Mouse (Mus musculus): ENCODE data around the gene Emilin1.

The Emilin1 gene

DNA sequence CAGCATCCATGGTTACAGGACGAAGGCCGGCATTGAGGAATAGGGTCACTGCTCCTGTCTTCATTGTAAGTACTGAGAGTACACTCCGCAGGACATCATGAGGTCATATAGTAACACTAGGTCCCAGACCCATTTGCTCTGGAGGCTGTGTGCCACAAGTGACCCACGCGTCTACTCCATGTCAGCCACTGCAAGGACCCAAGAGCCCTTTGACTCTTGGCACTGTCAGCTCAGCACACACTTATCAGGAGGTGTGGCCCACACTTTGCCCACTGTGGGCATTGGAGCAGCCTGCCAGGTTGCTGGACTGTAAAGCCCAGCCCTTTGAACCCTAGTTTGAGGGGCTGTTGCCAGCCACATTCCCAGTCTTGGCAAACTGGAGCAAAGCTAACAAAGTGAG, 12.0 kb downstream of the Emilin1 start:
- no peak for ATAC-seq (ENCODE audit: low TSS enrichment)

DNA sequence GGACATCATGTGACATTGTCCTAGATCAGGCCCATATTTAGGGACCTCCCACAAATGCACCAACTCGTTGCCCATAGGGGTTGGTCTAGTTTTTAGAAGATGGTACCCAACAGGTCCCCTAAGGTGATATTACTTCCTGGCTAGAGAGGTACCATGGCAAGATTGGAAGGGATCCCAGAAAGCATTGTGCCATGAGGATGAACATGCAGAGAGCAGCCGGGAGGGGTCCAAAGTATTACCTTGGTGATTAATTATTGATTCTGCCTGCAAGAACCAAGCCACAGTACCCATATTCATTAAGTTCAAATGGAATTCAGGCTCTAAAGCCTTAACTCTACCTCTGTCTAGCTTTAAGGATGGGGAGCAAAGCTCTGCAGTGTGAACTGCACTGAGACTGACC, 12.9 kb downstream of the Emilin1 start:
- no peak for ATAC-seq (ENCODE audit: low TSS enrichment)

DNA sequence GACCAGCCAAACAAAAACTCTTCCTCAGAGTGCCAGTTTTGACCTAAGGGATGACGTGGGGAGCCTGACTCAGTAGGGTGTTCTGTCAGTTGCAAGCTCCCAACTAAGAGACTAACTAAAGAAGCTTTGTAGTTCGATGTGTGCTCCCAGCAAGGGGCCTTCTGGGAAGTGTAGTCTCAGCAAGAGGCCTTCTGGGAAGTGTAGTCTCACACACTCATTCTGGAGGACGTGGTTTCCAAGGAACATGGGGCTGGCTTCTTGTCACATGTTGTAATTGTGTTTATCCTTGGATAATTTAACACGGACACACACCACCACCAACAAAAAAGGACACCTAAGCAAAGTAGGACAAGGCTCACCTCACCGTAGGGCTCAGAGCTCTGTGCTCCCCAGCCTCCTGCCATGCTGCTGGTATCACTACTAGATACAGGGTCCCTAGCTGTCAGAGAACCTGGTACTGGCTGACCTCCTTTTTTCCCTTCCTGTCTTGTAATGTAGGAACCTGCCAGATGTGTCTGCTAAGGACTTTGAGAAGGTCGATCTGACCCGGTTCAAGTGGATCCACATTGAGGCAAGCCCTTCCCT, 14.8 kb downstream of the Emilin1 start:
- peak; percentile 90 for ATAC-seq (ENCODE audit: low TSS enrichment)

DNA sequence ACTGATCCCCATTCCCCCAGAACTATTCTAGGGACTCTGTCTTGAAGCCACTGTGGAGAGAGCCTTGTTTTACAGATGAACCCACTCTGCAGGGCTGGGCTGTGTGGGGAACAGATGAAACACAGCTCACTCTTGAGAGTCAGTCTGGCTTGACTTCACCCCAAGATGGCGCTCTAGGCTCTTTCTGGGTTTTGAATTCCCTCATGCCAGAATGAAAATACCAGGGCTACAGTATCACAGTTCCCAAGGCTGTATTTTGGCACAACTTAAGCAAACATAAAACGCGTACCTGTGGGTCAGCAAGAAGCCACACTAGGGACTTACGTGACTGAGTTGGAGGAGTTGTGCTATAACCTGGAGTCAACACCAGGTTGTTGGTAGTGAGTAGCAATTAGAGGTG, 16.9 kb downstream of the Emilin1 start:
- ATAC-seq (ENCODE audit: low TSS enrichment): peak; percentile 64

DNA sequence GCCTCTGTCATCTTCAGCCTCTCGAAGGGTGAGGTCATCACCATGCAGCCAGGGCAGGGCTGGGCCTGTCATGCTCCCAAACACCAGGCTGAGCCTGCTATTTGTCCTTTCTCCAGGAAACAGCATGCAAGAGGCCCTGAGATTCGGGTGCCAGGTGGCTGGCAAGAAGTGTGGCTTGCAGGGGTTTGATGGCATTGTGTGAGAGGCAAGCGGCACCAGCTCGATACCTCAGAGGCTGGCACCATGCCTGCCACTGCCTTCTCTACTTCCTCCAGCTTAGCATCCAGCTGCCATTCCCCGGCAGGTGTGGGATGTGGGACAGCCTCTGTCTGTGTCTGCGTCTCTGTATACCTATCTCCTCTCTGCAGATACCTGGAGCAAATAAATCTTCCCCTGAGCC, 17.6 kb downstream of the Emilin1 start:
- ATAC-seq (ENCODE audit: low TSS enrichment): no peak

DNA sequence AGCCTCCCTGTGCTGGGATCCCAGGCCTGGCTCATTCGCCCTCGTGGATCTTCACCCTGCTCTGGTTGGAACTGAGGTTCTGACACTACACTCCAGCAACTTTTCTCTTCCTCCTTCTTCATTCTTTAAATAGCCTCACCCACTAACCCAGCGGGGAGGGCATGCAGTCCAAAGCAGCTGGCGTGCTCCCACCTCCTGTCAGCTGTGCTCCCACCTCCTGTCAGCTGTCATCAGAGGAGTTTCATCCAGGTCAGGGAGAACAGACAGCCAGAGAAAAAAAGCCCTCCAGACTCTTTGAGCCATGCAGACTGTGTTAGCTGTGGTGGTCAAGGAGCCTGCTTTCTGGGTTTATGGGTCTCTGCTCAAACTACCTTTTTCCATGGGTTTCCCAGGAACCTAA, 18.2 kb downstream of the Emilin1 start:
- ATAC-seq (ENCODE audit: low TSS enrichment): no peak

DNA sequence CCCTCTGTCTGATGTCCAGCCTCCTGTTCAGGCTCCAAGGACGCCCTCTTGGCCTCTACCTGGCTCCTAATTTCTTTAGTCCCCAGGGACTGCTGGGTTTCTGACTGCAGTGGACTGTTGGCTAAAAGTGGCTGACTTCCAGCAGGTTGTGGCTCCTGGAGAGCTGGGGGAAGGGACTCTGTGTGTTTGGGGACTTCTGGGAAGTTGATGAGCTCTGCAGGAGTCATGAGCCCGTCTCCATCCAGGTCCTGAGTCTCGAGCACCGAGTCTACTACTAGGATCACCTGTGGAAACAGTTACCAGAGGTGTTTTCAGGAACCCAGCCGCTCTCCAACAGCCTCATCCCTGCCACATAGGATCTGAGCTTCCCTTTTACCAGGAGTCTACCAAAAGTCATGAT, 20.5 kb downstream of the Emilin1 start:
- no peak for ATAC-seq (ENCODE audit: low TSS enrichment)

DNA sequence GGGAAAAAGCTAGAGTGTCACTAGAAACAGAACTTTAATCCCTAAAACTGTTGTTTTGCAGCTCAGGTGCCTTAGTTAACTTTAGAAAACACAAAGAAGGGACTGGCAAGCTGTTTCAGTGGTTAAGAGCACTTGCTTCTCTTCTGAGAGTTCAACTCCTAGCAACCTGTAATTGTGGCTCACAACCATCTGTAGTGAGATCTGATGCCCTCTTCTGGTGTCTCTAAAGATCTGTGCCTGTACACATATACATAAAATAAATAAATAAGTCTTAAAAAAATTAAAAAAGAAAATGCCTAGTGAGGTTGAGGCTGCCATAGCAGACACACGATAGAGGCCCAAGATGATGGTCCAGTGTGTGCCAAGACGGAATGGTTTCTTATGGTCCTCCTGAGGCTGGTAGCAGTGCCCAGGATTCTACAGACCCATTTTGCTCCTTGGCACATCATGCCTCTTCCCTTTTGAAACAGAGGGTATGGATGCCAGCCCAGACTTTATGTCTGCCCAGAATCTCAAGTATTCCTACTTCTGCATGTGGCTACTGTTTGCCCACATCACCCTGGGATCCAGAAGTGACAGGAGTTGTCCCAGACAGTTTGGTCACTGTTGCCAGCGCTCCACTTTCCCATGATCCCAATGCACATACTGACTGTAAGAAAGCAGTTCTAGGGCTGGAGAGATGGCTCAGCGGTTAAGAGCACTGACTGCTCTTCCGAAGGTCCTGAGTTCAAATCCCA, 21.7 kb downstream of the Emilin1 start:
- no peak for ATAC-seq (ENCODE audit: low TSS enrichment)

DNA sequence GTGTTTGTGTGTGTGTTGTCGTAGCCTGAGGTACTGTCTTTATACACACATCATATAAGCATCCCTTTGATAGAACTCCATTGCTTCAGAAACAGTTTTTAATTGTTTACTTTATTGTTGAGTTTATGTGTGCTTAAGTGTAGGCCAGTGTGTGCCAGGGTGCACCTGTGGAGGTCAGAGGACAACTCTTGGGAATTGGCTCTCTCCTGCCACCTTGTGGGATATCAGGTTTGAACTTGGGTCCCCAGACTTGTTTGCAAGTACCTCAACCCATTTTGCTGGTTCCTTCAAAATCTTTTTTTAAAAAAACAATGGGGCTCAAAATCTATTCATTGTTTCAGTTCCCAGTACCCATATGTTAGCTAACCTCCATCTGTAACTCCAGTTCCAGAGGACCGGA, 29.8 kb downstream of the Emilin1 start:
- ATAC-seq (ENCODE audit: low TSS enrichment): no peak

DNA sequence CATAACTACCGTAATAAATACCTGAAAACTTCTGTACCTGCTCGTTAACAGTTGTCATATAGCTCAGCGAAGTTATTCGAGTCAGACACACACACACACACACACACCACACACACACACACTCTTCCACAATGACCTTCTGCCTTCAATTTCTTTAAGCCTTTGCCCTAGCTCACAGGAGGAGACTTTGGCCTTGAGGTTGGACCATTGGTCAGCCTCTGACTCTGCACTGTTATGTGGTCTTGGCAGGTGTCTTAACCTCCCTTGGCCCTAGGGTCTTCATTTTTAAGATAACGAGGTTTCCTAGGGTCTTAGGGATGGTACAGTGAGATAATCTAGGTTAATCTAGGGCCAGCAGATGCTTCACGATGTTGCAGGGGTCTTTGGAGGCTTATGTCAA, 31.1 kb downstream of the Emilin1 start:
- no peak for ATAC-seq (ENCODE audit: low TSS enrichment)

DNA sequence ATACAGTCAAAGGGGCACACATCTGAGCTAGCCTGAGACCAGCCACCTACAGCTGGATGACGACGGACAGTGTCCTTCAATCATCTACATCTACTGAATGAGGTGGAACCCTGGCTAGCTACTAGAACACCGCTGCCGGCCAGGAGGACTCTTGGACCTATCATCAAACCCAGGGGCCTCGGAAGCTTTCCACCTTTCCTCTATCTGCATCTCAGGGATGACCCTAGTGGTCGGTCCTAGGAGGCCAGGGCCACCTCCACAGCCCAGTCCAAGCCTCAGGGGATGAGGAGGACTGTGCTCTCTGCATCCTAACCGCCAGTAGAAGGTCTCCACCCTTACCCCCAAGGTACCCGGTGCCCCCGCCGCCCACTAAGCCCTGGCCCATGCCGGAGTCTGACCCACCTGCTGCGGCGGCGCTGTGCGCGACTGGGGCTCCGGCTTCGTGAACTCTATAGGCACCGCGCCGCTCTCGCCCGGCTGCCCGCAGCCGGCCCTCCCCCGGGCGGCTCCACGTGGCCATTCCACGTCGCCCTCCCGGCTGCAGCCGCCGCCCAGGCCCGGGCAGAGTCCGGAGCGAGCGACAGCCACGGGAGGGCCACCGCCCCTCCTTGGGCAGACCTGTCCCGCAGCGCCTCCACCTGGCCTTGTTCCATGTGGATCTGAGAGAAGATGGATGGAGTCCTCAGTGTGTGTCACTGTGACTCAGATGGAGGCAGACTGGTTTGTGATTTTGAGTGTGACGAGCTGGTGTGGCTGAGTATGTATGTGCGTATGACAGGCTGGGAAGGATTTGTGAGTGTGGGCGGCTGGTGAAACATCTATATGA, 32.0 kb downstream of the Emilin1 start, which contains the start of gene Cgref1:
Gene Cgref1 (minus strand): TSS at position 636 of the 826 bp plus-strand sequence.
- peak; percentile 78 for ATAC-seq (ENCODE audit: low TSS enrichment)

DNA sequence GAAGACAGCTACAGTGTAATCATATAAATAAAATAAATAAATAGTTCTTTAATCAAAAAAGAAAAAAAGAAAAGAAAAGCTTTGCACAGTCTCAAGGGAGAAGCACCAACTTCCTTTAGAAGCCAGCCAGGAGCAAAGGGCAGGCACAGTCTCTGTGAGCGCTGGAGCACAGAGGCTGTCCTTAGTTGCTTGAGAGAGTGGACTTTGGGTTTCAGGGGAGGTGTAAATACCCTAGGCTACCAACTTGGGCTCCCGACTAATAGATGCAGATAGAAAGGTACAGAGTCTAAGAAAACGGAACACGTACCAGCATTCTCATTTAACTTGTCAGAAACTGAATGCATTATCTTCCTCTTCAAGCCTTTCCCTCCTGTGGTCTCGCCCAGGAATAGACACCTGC, 35.4 kb downstream of the Emilin1 start:
- ATAC-seq (ENCODE audit: low TSS enrichment): no peak

DNA sequence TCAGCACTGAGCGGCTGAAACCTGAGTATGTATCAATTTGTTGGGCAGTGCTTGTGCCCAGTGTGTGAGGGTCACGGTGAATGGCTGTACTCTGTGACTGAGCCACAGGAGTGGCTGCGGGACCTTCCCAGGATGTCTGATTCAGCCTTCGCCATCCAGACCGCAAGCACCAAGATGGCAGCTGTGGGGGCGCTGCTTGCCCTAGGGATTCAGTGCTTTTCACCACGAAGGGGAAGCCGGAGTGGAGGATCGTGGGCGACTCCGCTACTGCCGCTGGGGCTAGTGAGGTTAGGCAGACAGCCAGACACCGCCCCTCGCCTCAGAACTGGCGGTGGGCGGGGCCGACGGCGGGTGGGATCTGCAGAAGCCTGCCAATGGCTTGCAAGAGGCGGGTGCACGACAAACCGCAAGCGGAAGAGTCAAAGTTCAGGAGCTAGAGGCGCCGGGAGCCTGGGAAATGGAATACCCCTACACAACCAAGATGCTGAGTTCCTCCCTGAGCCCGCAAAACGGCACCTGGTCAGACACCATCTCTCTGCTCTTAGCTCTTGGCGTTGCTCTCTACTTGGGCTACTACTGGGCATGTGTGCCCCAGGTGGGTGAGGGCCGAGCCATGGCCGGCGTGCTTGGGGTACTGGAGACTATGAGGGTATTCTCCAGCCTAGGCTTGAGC, 36.6 kb downstream of the Emilin1 start:
- peak; percentile 53 for ATAC-seq (ENCODE audit: low TSS enrichment)

DNA sequence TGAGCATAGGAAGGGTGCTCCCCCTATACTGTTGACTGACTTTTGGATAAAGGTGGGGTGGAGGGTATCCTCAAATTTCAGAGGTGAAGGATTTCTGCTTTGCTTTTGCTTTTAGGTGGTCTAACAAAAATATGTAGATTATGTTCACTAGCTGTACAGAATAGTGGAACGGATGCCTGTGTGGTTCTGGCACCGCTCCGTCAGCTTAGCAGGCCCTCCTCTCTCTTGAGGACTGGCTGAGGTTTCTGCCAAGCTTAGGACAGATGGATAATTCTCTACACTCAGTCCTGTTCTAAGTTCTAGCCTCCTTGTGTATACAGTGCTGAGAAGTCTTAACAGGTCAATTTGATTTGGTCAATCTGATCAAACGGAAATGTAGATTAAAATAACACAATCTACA, 37.2 kb downstream of the Emilin1 start:
- ATAC-seq (ENCODE audit: low TSS enrichment): no peak

DNA sequence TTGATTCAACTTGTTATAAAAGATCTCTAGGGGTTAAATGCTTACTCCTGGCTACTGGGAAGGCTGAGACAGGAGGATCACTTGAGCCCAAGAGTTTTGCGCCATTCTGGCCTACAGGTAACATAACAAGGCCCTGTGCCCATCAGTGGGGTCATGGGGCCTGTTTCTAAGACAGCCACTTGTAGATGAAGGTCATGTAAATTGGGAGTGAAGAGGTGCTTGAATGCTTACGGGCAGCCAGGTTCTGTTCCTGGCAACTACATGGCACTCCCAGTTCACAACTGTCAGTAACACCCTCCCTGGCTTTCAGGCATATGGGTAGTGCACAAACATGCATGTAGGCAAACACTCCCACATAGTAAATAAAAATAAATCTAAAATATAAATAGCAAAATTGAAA, 37.7 kb downstream of the Emilin1 start:
- ATAC-seq (ENCODE audit: low TSS enrichment): no peak

DNA sequence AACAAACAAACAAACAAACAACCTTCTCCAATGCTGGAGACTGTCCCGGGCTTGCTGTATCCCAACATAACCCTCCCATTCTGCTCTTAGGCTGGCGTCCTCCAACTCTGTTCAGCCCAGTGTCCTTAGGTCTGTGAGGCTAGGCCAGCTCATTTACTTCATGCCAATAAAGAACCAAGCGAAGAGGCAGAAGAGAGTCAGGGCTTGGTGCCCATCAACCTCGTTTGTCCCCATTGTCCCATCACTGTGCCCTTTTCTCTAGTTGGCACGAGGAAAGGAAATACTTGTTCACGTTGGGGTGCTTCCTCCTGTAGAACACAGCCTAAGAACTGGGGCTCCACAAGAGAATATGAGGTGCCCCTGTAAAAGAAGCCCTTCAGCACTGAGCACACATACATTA, 38.5 kb downstream of the Emilin1 start:
- no peak for ATAC-seq (ENCODE audit: low TSS enrichment)

DNA sequence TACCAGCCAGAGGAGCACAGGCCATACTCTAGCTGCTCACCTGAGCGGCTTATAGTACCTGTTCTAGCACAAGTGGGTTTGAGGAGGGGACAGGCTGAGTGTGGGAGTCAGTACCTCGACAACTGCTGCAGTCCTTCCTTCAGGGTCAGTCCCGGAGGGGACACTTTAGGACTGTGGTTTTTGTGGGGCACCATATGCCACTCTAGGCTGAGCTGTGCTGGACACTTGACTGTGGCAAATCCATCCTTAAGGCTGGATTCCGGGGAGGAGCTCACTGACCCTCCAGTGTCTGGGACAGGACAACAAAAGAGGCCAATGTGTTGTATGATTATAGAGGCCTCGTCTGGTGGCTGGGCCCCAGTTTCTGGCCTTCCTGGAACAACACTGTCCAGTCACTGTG, 39.3 kb downstream of the Emilin1 start:
- no peak for ATAC-seq (ENCODE audit: low TSS enrichment)

DNA sequence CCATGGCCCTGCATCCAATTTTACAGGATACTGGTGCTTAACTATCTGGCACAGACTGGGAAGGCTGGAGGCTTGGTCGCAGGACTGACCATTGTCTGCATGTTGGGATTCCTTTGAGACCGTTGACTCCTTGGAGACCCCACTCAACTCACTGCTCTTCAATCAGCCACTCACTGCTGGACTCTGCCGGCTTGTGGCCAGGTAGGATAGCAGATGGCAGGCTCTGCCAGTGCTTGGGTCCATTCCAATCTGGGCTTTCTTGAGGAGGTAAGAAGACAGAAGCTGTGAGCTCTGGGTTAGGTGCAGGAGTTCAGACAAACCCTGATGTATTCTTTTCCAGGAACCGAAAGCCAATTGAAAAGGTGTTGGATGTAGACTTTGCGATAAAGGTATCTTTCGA, 40.9 kb downstream of the Emilin1 start:
- ATAC-seq (ENCODE audit: low TSS enrichment): no peak

DNA sequence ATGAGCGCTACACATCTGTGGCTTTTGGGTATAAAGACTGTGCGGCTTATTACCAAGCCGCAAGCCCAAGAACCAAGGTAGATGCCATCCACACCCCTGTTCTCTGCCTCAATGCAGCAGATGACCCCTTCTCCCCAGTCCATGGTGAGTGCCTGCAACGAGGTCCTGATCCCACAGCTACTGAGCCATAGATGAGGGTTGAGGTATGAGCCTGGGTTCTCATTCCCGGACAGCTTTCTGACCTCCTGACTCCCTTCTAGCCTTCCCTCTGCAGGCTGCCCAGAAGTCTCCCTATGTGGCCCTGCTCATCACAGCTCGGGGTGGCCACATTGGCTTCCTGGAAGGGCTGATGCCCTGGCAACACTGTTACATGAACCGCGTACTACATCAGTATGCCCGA, 41.4 kb downstream of the Emilin1 start:
- no peak for ATAC-seq (ENCODE audit: low TSS enrichment)

DNA sequence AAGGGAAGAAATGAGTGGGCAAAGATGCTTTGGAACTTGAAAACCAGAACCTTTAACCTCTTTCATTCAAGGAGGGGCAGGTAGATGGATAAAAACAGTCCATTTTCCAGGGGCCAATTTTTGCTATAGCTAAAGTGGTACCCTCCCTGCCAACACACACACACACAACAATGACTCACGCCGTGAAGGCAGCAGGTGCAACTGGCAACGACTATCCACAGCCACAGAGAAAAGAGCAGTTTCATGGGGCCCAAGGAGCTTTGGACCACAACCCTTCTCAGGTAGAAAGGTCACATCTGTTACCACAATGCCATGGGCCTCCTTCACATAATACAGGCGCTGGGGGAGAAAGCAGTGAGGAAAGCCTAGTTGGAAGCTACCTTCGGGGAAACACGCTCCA, 42.5 kb downstream of the Emilin1 start:
- no peak for ATAC-seq (ENCODE audit: low TSS enrichment)

DNA sequence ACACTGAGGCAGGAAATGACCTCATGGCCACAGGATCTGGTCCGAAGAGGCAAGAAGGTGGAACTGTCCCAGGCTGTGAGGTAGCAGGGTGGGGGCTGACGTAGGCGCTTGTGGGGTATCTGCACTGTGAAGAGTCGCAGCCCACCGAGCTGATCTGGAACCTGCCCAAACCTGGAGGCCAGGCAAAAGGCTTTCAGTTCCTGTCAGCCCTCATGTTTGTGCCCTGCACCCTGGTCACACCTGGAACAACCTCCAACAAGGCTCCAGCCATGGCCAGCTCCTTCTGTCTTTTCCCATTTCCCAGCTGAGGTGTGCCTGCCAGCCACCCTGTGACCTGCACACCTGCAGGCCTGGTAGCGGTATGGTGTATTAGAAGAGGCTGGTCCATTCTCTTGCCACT, 44.7 kb downstream of the Emilin1 start:
- no peak for ATAC-seq (ENCODE audit: low TSS enrichment)

DNA sequence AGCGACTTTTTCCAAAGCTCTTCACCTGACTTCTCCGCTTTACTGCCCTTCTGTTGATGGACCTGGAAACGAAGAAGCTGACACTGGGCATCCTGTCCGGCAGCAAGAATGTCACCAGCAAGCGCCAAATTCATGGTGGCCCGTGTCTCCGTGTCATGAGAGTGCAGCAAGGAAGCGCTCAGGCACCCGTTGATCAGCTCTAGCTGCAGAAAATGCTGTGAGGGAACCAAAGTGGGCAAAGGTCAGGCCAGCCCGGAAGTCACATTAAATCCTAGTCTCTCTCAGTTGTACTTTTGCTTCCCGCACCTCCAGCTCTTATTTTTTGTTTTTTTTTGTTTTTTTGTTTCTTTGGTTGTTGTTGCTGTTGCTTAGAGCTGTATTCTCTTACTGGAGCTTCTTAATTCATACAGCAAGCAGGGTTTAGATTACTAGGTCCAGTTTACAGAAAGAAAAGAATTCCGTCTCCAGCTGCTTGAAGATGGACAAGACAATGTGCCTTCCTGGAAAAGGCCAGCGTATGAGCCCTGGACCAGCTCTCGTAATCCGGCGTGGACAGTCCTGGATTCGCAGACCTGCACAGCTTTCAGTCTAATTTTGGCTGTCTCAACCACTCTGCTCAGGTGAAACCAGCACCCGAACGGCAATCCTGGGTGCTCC, 46.1 kb downstream of the Emilin1 start:
- ATAC-seq (ENCODE audit: low TSS enrichment): 0 out of 2 replicates have a peak, but pooled peaks have one; percentile 7

Measured in frontal cortex, adult (tissue).